Mouse (Mus musculus) heart, embryonic 13.5 days (tissue): ENCODE results near the gene Sdk2. TPM values are rescaled to one million over a fixed set of nuclear protein-coding genes. Genes with fewer than 3 reads are reported as not detected.

ENCODE experiments used
- ATAC-seq: fragments of 200-750 bp; cut with Nextera tagmentation; 2 replicates; pipeline ENCODE4 v1.8.0; 2017; ENCODE audit warnings: moderate TSS enrichment; ENCODE audit not compliant: insufficient number of reproducible peaks, low FRiP score, low TSS enrichment; ENCODE audit errors: extremely low read depth
- H3K27ac ChIP-seq: fragments of 300-500 bp; sonication (generic); replicated peaks from 2 replicates; pipeline ENCODE4 v1.5.1; 2015; ENCODE audit warnings: moderate library complexity, mild to moderate bottlenecking, inconsistent platforms
- H3K27me3 ChIP-seq: fragments of 300-500 bp; sonication (generic); replicated peaks from 2 replicates; pipeline ENCODE4 v1.6.1; 2015; ENCODE audit warnings: mild to moderate bottlenecking, inconsistent platforms
- H3K36me3 ChIP-seq: fragments of 300-500 bp; sonication (generic); 2 replicates; pipeline ENCODE4 v1.6.1; 2015; ENCODE audit warnings: mild to moderate bottlenecking, inconsistent platforms
- H3K4me1 ChIP-seq: fragments of 300-500 bp; sonication (generic); 2 replicates; pipeline ENCODE4 v1.6.1; 2015; ENCODE audit warnings: inconsistent platforms
- H3K4me2 ChIP-seq: fragments of 300-500 bp; sonication (generic); 2 replicates; pipeline ENCODE4 v1.6.1; 2015; ENCODE audit warnings: inconsistent platforms, mild to moderate bottlenecking, moderate library complexity
- H3K4me3 ChIP-seq: fragments of 300-500 bp; sonication (generic); 2 replicates; pipeline ENCODE4 v1.5.1; 2015; ENCODE audit warnings: moderate library complexity, mild to moderate bottlenecking, inconsistent platforms
- H3K9ac ChIP-seq: fragments of 300-500 bp; sonication (generic); 2 replicates; pipeline ENCODE4 v1.6.1; 2015; ENCODE audit warnings: inconsistent platforms, mild to moderate bottlenecking, moderate library complexity
- H3K9me3 ChIP-seq: fragments of 300-500 bp; sonication (generic); 2 replicates; pipeline ENCODE4 v1.6.1; 2016; ENCODE audit warnings: inconsistent platforms
- WGBS: fragments of 180-500 bp; shearing (Covaris S2); methylation state at CpG from one replicate; pipeline ENCODE4 v1.1.7; 2015; ENCODE audit warnings: mixed read lengths; 5-methylcytosine and 5-hydroxymethylcytosine counted together
- polyA plus RNA-seq: library from polyadenylated mRNA; unstranded; fragments of >200 nt; fragmentation: Nextera tagmentation; extraction: Ambion mirVana; gene quantifications from 2 replicates; pipeline ENCODE4 v1.2.1, GENCODE M21; 2015

Gene Sdk2
- polyA plus RNA-seq, 1 experiment from 2014 or later, result 1.9 TPM

- Histone ChIP-seq H3K9me3 (no peaks in the 10 kb centered on the region), H3K36me3 (no peaks in the 10 kb centered on the region), H3K4me1 (peaks cover 7% of the 10 kb centered on the region), H3K9ac (no peak overlapping the region), H3K4me3 (no peak overlapping the region), H3K27ac (no peak overlapping the region), H3K4me2 (no peak overlapping the region), H3K27me3 (no peaks in the 10 kb centered on the region)
- ATAC-seq, result no peak
- 69% methylated on average over 11 of the region's 11 CpGs for WGBS
Observed at GRCm38 (mm10) chr11:113884962-113885361, 181.9 kb downstream of the Sdk2 start.

DNA sequence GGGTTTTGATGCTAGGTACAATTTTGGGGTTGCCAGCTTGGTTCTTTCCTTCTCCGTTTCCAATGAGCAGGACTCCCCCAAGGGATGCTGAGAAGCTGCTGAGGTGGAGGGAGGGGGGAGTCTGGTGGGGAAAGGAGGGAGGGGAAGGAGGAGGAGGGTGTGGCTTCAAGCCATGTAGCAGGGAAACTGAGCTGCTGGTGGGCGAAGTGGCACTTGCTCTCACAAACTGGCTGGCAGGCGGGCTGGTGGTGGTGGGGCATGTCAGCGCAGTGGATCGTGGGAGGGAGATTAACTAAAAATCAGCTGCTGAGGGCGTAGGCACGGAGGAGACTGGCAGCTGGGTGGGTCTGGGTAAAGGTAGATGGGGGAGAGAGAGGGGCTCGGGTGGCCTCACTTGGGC, 183.8 kb downstream of the Sdk2 start:
- 73% methylated on average over 8 of the region's 8 CpGs for WGBS
- no peaks in the 10 kb centered on the region for H3K27me3 ChIP-seq
- ATAC-seq, result no peak

GRCm38 (mm10) chr11:113881864-113882263, 185.0 kb downstream of the Sdk2 start:
- no peaks in the 10 kb centered on the region for H3K36me3 ChIP-seq
- ATAC-seq, result no peak
- H3K4me2 ChIP-seq, result no peak overlapping the region
- no peak overlapping the region for H3K4me3 ChIP-seq
- H3K9ac ChIP-seq, result no peak overlapping the region
- H3K4me1 ChIP-seq, result peaks cover 7% of the 10 kb centered on the region
- H3K9me3 ChIP-seq, result no peaks in the 10 kb centered on the region
- H3K27me3 ChIP-seq, result no peaks in the 10 kb centered on the region
- no peak overlapping the region for H3K27ac ChIP-seq
- 86% methylated on average over 6 of the region's 6 CpGs for WGBS

More for the DNA sequence above, 183.8 kb downstream of the Sdk2 start:
- no peak overlapping the region for H3K4me2 ChIP-seq
- no peak overlapping the region for H3K4me3 ChIP-seq
- peaks cover 7% of the 10 kb centered on the region for H3K4me1 ChIP-seq
- no peak overlapping the region for H3K9ac ChIP-seq
- H3K9me3 ChIP-seq, result no peaks in the 10 kb centered on the region
- H3K27ac ChIP-seq, result no peak overlapping the region
- H3K36me3 ChIP-seq, result no peaks in the 10 kb centered on the region

DNA sequence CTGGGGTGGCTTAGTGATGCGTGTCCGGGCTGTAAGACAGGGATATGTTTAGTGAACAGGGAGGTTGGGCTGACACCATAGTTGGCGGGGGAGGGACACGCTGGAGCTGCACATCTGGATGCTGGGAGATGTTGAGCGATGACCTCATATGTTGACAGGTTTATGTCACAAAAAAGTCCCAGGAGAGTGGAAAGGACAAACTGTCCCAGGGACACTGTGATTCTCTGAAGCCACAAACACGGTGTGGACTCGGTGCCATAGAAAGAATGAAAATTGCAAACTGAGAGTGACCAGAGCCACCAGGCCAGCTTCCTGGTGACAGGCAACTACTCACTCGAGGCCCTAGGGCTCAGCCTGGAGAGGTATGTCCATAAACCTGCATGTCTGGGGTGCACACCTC, 199.8 kb downstream of the Sdk2 start:
- no peak overlapping the region for H3K9ac ChIP-seq
- H3K27ac ChIP-seq, result no peak overlapping the region
- no peak overlapping the region for H3K4me3 ChIP-seq
- no peaks in the 10 kb centered on the region for H3K27me3 ChIP-seq
- ATAC-seq, result no peak
- no peak overlapping the region for H3K4me2 ChIP-seq
- 80% methylated on average over 8 of the region's 8 CpGs for WGBS
- peaks cover 3% of the 10 kb centered on the region for H3K4me1 ChIP-seq
- H3K9me3 ChIP-seq, result no peaks in the 10 kb centered on the region
- 0 out of 2 replicates have a peak, but pooled peaks cover 3% of the 10 kb centered on the region for H3K36me3 ChIP-seq

DNA sequence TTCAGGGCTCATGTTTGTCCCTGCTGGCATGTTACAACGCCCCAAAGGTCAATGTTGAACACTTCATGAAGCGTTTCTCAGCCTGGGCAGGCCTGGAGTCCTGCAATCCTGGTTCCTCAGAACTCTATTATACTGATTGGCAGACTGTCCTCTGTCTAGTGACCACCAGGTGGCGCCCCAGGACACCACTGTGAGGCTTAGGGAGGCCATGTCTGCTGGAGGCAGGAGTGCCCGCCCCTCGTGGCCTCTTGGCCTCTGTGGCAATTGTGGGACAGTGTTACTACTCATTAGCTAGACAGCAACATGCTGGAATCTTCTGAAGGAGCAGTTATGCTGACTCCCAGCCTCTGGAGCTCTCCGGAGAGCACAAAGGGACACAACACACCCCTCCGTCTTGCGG, 201.2 kb downstream of the Sdk2 start:
- Histone ChIP-seq H3K9ac (no peak overlapping the region), H3K9me3 (no peaks in the 10 kb centered on the region), H3K27ac (no peak overlapping the region), H3K4me1 (peaks cover 3% of the 10 kb centered on the region), H3K4me3 (no peak overlapping the region), H3K4me2 (no peak overlapping the region), H3K27me3 (no peaks in the 10 kb centered on the region), H3K36me3 (0 out of 2 replicates have a peak, but pooled peaks cover 3% of the 10 kb centered on the region)
- ATAC-seq, result no peak
- WGBS, result 38% methylated on average over 8 of the region's 8 CpGs

DNA sequence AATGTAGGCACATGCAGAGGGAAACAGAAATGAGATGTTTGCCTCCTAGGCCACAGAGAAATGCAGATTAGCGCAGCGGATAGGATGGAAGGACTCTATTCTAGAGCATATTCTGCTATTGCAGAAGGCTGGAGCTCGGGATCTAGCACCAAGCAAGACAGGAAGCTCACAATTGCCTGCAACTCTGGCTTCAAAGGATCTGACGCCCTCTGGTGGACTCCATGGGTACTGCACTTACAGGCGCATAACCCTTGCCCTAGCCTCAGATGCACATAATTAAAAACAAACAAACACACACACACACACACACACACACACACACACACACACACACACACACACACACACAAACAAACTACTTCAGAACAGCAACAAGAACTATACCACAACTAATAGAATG, 203.4 kb downstream of the Sdk2 start:
- Histone ChIP-seq H3K27ac (no peak overlapping the region), H3K27me3 (no peaks in the 10 kb centered on the region), H3K4me2 (no peak overlapping the region), H3K36me3 (peaks cover 11% of the 10 kb centered on the region; the same call in 1 of the 2 replicates), H3K4me3 (no peak overlapping the region), H3K4me1 (peaks cover 3% of the 10 kb centered on the region), H3K9me3 (no peaks in the 10 kb centered on the region), H3K9ac (no peak overlapping the region)
- WGBS, result 78% methylated on average over 5 of the region's 5 CpGs
- no peak for ATAC-seq

DNA sequence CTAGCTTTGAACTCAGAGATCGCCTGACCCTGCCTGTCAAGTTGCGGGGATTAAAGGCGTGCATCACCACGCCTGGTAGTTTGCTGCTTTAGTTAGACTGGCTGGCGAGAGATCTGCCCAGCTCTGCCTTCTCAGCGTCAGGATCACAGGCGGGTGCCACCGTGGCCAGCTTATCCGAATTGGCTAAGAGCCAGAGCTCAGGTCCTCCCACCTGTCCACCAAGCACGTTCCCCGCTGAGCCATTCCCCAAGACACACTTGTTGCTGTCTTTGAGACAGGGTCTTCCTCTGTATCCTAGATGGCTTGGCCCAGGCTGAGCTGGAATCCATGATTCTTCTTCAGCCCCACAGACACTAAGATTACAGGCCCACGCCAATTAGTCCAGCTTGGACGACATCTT, 211.2 kb downstream of the Sdk2 start:
- peaks cover 23% of the 10 kb centered on the region for H3K36me3 ChIP-seq
- no peak overlapping the region for H3K4me2 ChIP-seq
- no peaks in the 10 kb centered on the region for H3K9me3 ChIP-seq
- 69% methylated on average over 13 of the region's 13 CpGs for WGBS
- ATAC-seq, result no peak
- no peak overlapping the region for H3K4me3 ChIP-seq
- no peak overlapping the region for H3K9ac ChIP-seq
- no peak overlapping the region for H3K27ac ChIP-seq
- H3K27me3 ChIP-seq, result no peaks in the 10 kb centered on the region
- no peaks in the 10 kb centered on the region for H3K4me1 ChIP-seq

DNA sequence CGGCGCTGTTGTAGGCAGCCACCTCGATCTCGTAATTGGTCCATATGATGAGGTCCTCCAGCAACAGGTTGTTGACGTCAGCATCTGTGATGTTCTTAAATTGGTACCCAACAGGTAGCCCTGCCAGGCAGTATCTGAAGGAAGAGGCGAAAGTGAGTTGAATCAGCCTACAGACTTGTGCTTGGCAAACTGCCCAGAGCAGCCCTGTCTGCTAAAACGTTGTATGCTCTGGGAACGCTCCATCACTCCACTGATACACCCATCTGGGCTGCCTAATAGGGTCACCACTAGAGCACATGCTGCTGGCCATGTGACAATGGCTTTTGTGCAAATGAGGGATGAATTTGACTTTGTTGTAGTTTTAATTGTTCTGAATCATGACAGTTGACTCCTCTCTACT, 215.1 kb downstream of the Sdk2 start:
- Histone ChIP-seq H3K27ac (no peak overlapping the region), H3K4me3 (no peak overlapping the region), H3K9ac (no peak overlapping the region), H3K27me3 (no peaks in the 10 kb centered on the region), H3K4me1 (no peaks in the 10 kb centered on the region), H3K9me3 (no peaks in the 10 kb centered on the region), H3K36me3 (peaks cover 16% of the 10 kb centered on the region), H3K4me2 (no peak overlapping the region)
- WGBS, result 58% methylated on average over 8 of the region's 8 CpGs
- no peak for ATAC-seq

DNA sequence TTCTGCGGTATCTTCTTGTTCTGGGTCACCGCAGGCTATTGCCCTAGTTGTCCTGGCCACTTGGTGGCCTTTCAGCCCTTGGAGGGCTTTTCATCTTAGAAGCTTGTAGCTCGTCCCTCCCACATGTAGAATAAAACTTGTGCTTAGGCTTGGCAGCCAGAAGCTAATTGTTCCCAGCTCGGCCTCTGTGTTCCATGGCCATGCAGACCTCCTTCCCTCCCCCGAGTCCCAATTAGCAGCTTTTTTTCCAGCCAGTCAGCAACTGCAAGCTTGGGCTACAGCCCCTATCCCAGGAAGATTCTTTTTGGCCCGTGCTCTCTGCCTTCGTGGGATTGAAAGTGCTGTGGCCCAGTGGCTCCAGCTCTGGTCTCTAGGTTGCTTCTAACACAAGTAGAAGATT, 217.5 kb downstream of the Sdk2 start:
- no peaks in the 10 kb centered on the region for H3K9me3 ChIP-seq
- WGBS, result 63% methylated on average over 7 of the region's 7 CpGs
- ATAC-seq, result no peak

DNA sequence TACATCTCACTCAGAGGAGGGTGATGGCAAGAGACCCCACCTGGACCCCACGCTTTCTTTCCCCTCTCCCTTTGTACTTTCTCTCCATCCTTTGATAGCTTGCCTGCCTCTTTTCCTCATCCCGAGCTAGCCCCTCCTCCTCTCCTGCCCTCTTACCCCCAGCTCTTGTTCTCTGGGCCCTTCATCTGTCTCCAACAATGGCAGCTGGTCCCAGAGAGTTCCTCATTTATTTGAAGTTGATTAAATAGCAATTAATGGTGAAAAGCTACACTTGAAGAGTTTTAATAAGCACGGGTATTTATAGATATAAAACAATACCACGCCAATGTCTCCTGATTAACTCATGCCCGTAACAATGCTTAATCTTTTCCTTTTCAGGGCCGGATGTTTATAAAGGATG, 222.9 kb downstream of the Sdk2 start:
- Histone ChIP-seq H3K4me3 (no peak overlapping the region), H3K27ac (no peak overlapping the region), H3K9me3 (no peaks in the 10 kb centered on the region), H3K36me3 (peaks cover 12% of the 10 kb centered on the region), H3K27me3 (no peaks in the 10 kb centered on the region), H3K9ac (no peak overlapping the region), H3K4me2 (no peak overlapping the region), H3K4me1 (no peaks in the 10 kb centered on the region)
- 81% methylated on average over 6 of the region's 6 CpGs for WGBS
- no peak for ATAC-seq

More for the DNA sequence above, 217.5 kb downstream of the Sdk2 start:
- H3K27me3 ChIP-seq, result no peaks in the 10 kb centered on the region
- no peak overlapping the region for H3K4me2 ChIP-seq
- H3K4me3 ChIP-seq, result no peak overlapping the region
- no peak overlapping the region for H3K9ac ChIP-seq
- H3K27ac ChIP-seq, result no peak overlapping the region
- no peaks in the 10 kb centered on the region for H3K4me1 ChIP-seq
- peaks cover 13% of the 10 kb centered on the region for H3K36me3 ChIP-seq

- no peak for ATAC-seq
- H3K4me2 ChIP-seq, result no peak overlapping the region
Observed at GRCm38 (mm10) chr11:113842879-113843278, 224.0 kb downstream of the Sdk2 start.

GRCm38 (mm10) chr11:113831608-113832007, 235.2 kb downstream of the Sdk2 start:
- H3K27me3 ChIP-seq, result peaks cover 12% of the 10 kb centered on the region
- no peak overlapping the region for H3K9ac ChIP-seq
- 73% methylated on average over 6 of the region's 6 CpGs for WGBS
- ATAC-seq, result no peak
- no peak overlapping the region for H3K27ac ChIP-seq
- peaks cover 12% of the 10 kb centered on the region for H3K4me1 ChIP-seq
- H3K36me3 ChIP-seq, result peaks cover 18% of the 10 kb centered on the region
- no peaks in the 10 kb centered on the region for H3K9me3 ChIP-seq
- H3K4me3 ChIP-seq, result no peak overlapping the region
- no peak overlapping the region for H3K4me2 ChIP-seq

More at GRCm38 (mm10) chr11:113842879-113843278, 224.0 kb downstream of the Sdk2 start:
- H3K36me3 ChIP-seq, result peaks cover 16% of the 10 kb centered on the region
- H3K9ac ChIP-seq, result no peak overlapping the region
- no peaks in the 10 kb centered on the region for H3K27me3 ChIP-seq
- no peaks in the 10 kb centered on the region for H3K4me1 ChIP-seq
- H3K9me3 ChIP-seq, result no peaks in the 10 kb centered on the region
- H3K27ac ChIP-seq, result no peak overlapping the region
- no peak overlapping the region for H3K4me3 ChIP-seq
- WGBS, result 89% methylated on average over 11 of the region's 11 CpGs
